Mouse (Mus musculus) spleen, postnatal 4 days (tissue): ENCODE results near the gene Tfcp2.

Experiments
- DNase-seq, 2 experiments: peaks; one replicate each; pipeline ENCODE4 v3.0.0; 2022; ENCODE audit warnings: low spot score in 2 of 2

Gene Tfcp2

GRCm38 (mm10) chr15:100551326-100552307 lies at the start of gene Tfcp2:
TSS of gene Tfcp2 (minus strand) at chr15:100552008.
- DNase-seq = peak; percentile 96 to 97

DNA sequence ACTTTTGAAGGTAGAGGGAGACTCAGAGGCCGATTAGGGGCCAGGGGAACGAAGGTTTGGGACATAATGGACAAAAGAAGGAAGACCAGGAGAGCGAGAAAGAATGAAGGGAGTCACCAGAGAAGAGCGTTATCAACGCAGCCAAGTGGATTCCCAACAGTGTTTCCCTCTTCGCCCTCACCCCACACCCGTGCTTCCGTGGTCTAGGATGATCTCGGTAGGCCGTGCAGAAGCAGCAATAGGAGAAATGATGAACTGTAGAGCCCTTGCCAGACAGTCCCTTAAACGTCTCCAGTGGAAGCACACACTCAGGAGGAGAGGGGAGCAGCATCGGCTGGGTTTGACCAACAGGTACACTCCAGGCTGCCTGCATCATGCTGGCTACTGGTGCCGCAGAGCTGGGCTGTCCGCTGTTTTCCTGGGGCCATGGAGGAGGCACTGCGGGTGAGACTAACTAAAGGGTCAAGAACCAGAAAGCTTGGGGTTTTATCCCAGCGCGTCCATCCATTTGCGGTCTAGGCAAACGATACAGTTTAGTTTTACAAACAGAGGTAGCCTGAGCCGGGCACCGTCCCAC lies 49.0 kb upstream of the Tfcp2 start:
- no peak for DNase-seq

- peak; percentile 55 to 82 for DNase-seq
Measured at GRCm38 (mm10) chr15:100600047-100600695, 48.4 kb upstream of the Tfcp2 start.

DNA sequence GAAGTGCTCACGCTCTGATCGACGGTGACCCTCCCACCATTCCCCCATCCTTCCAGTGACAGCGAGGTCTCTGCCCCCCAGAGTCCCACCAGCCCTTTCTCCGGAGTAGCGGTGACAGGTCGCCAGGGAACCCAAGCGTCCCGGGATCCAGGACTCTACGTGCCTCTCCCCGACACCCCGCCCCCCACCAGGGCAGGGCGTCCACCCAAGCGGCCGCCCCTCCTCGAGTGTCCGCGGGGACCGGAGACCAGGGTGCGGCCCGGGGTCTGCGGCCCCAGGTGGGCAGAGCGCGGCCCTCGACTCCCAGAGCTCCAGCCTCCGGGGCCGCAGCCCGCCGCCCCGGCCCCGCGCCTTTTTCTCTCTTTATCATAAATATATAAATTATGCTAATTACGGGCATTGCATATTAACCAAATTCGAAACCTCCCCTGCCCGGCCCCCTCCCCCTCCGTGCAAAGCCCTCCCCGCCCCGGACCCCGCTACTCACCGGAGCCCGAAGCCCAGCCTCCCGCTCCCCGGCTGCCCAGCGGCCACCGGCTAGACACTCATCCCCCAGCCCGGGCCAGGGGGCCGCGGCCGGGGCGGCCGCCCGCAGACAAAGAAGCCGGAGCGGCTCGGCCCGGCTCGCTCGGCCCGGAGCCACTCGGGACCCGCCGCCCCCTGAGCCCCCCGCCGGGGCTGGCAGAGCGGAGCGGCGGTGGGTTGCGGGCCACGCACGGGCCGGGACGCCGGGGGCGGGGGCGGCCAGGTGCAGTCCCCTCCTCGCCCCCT lies 47.7 kb upstream of the Tfcp2 start, which contains the start of gene Pou6f1:
Pou6f1 (minus strand) TSS at position 709 of the 771 bp plus-strand sequence.
- DNase-seq = peak in 1 of 2 experiments; percentile 70

- DNase-seq = no peak
Measured at GRCm38 (mm10) chr15:100598883-100599275, 47.1 kb upstream of the Tfcp2 start.

DNA sequence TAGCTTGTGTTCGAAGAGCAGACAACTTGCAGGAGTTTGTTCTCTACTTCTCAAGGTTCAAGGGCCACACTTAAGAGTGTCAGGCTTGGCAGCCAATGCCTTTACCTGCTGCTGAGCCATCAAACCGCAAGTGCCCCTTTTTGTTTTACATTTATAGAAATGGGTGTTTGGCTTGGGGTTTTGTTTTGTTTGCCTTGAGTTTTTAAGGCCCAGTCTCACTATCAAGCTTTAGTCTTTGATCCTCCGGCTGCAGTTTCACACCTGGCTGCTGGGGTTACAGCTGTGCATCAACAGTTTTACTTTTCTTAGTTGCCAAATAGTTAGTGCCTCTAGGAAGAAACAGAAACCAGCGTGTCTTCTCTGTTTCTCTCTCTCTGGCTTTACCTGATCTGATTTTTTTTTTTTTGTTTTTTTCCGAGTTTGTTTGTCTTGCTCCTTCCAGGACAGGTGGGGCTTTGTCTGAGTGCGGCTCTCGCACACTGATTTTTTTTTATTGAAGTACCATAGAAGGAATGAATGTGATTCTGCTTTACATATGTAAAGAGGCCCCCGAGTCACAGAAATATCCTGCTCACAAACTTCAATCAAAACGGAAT lies 46.6 kb upstream of the Tfcp2 start:
- DNase-seq = no peak

DNA sequence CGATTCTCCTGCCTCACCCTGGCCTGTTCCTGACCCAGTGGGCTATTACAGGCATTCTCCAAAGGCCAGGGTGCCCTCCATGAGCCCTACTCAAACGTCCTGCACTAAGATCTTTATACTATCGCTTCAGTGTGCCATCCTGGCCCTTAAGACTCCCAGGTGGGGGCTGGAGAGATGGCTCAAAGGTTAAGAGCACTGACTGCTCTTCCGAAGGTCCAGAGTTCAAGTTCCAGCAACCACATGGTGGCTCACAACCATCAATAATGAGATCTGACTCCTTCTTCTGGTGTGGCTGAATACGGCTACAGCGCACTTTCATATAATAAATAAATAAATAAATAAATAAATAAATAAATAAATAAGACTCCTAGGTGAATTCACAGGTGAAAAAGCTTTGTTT lies 41.0 kb upstream of the Tfcp2 start:
- DNase-seq = no peak

GRCm38 (mm10) chr15:100590436-100590835 lies 38.6 kb upstream of the Tfcp2 start:
- DNase-seq = no peak

- DNase-seq = no peak
Measured at GRCm38 (mm10) chr15:100588297-100588696, 36.5 kb upstream of the Tfcp2 start.

DNA sequence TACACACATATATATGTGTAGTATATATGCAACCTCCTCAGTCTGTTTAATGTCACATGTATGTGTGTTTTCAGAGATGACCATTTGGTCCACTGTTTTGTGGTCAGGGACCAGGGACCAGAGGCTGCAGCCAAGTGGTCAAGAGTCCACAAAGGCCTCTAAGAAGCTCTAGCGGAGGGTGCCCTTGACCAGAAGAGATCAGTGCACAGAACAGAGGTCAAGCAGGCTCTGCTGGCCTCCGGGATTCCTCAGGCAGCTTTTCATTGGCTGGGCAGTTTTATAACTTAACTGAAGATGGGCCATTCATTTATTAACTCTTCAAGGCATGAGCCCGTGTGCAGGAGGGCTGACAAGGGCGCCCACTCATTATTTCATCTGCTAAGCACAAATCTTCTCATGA lies 35.4 kb upstream of the Tfcp2 start:
- DNase-seq = no peak

- DNase-seq = no peak
Measured at GRCm38 (mm10) chr15:100585931-100586330, 34.1 kb upstream of the Tfcp2 start.

GRCm38 (mm10) chr15:100580108-100580507 lies 28.3 kb upstream of the Tfcp2 start:
- DNase-seq = no peak

GRCm38 (mm10) chr15:100577972-100578371 lies 26.2 kb upstream of the Tfcp2 start:
- DNase-seq = no peak

DNA sequence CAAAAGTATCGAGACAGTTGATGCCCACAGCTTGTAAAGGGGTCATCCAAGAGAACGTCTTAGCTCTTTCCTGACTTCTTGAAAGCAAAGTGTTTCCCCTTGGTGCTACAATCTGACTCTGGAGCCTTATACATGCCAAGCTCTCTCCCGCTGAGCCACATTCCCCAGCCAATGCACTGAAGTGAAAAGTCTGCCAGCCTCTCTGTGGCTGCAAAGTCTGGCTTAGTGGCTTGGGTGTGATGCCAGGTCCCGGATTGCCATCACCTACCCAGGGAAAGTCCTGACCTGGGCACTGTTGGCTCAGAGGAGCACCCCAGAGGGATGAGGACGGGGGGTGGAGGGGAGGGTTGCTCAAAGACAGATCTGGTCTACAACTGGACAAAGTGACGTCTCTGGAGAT lies 25.0 kb upstream of the Tfcp2 start:
- DNase-seq = no peak

GRCm38 (mm10) chr15:100576392-100576791 lies 24.6 kb upstream of the Tfcp2 start:
- DNase-seq = no peak

- DNase-seq = no peak
Measured at GRCm38 (mm10) chr15:100575366-100575765, 23.6 kb upstream of the Tfcp2 start.

- DNase-seq = no peak
Measured at GRCm38 (mm10) chr15:100574378-100574777, 22.6 kb upstream of the Tfcp2 start.

GRCm38 (mm10) chr15:100573946-100574345 lies 22.1 kb upstream of the Tfcp2 start:
- no peak for DNase-seq

GRCm38 (mm10) chr15:100569239-100569638 lies 17.4 kb upstream of the Tfcp2 start:
- DNase-seq = no peak

DNA sequence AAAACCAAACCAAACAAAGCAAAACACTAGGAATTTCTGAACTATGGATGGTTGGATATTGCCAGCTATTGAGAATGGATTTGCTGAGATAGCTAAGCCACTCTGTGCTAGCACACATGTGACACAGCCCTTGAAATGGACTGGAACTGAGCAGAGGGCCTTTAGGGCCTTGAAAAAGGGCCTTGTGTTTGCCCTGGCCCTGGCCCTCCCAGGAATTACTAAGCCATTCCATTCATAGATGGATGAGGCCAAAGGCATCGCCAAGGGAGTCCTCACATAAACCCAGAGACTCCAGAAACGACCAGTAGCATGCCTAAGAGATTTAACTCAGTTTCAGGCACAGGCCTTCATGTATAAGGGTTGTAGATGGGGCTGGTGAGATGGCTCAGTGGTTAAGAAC lies 14.7 kb upstream of the Tfcp2 start:
- no peak for DNase-seq

- no peak for DNase-seq
Measured at GRCm38 (mm10) chr15:100557705-100558433, 6.1 kb upstream of the Tfcp2 start.
